15 mouse cellular contexts compared by ENCODE assay signal in genomic region chr7:34403876-34404275, GRCm38 (mm10).
"Had no signal": no experiment of that assay in that cellular context is flagged by ENCODE, and none has a peak within 500 bp of the region (broad histone marks: within the 10 kb centered on the region; RNA-seq: fewer than 3 reads in every experiment).

No protein-coding gene starts in this region.

- H3K27me3 ChIP-seq: liver, embryonic 13.5 days; lung, embryonic 15.5 days; midbrain, embryonic 15.5 days; neural tube, embryonic 12.5 days had no signal

- H3K27ac ChIP-seq: layer of hippocampus, adult 2 months; limb, embryonic 12.5 days; liver, embryonic 13.5 days; lung, embryonic 15.5 days; macrophage; midbrain, embryonic 15.5 days; neural tube, embryonic 12.5 days had no signal

- ATAC-seq: liver, postnatal 0 days; midbrain, embryonic 15.5 days had no signal

- H3K4me2 ChIP-seq: limb, embryonic 12.5 days; liver, embryonic 13.5 days; lung, embryonic 15.5 days; midbrain, embryonic 11.5 days; midbrain, embryonic 15.5 days; neural tube, embryonic 12.5 days had no signal

- H3K9ac ChIP-seq: limb, embryonic 12.5 days; liver, embryonic 13.5 days; liver, postnatal 0 days; lung, embryonic 15.5 days; midbrain, embryonic 15.5 days; neural tube, embryonic 12.5 days had no signal

- H3K4me1 ChIP-seq: limb, embryonic 12.5 days; liver, embryonic 13.5 days; lung, embryonic 15.5 days; midbrain, embryonic 15.5 days; neural tube, embryonic 12.5 days had no signal

- DNase-seq: liver; liver, embryonic 13.5 days; liver, postnatal 0 days; lung, postnatal 14 days; retina, postnatal 1 day; right cerebral cortex, postnatal 4 days; spleen, adult 18-20 months; thymus, postnatal 4 days had no signal

- H3K36me3 ChIP-seq: limb, embryonic 12.5 days; liver, embryonic 13.5 days; lung, embryonic 15.5 days; midbrain, embryonic 15.5 days; neural tube, embryonic 12.5 days had no signal

- H3K4me3 ChIP-seq: layer of hippocampus, adult 2 months; limb, embryonic 12.5 days; liver, embryonic 13.5 days; lung, embryonic 15.5 days; midbrain, embryonic 15.5 days; neural tube, embryonic 12.5 days had no signal

- H3K9me3 ChIP-seq: limb, embryonic 12.5 days; liver, embryonic 13.5 days; lung, embryonic 15.5 days; midbrain, embryonic 15.5 days; neural tube, embryonic 12.5 days had no signal
